Mouse (Mus musculus) olfactory bulb, adult 2 months (tissue): Measurements from ENCODE around the gene Slc6a11.

Experiments used
- CTCF ChIP-seq: fragments of 200-500 bp; IDR thresholded peaks from 2 replicates; pipeline ENCODE4 v1.5.1; 2012; ENCODE audit warnings: low read depth, mild to moderate bottlenecking, low read length, moderate library complexity; ENCODE audit not compliant: insufficient read depth
- POLR2A ChIP-seq: fragments of 200-500 bp; IDR thresholded peaks from 2 replicates; pipeline ENCODE4 v1.6.1; 2012; ENCODE audit warnings: mild to moderate bottlenecking, low read depth, low read length, moderate library complexity; ENCODE audit not compliant: insufficient read depth

GRCm38 (mm10) chr6:114258661-114259193 lies 127.7 kb downstream of the Slc6a11 start:
- TF ChIP-seq CTCF: no peak
- TF ChIP-seq POLR2A: no peak
